Mouse (Mus musculus) liver (tissue): ENCODE results near the gene Stard7.
"Not testable (repeated sequence)": the region's sequence is repeated elsewhere in the genome, so short reads cannot be mapped to it uniquely, and the experiment has no call there.

ENCODE experiments used
- DNase-seq: peaks from one replicate; pipeline ENCODE4 v3.0.0-alpha.2; 2020; ENCODE audit warnings: mixed read lengths

Gene Stard7

GRCm38 (mm10) chr2:127275551-127276320 is 5.7 kb downstream of the Stard7 start:
- DNase-seq, result no peak

- no peak for DNase-seq
Observed at GRCm38 (mm10) chr2:127278162-127278561, 8.1 kb downstream of the Stard7 start.

GRCm38 (mm10) chr2:127292250-127292649 is 22.2 kb downstream of the Stard7 start:
- DNase-seq, result no peak

GRCm38 (mm10) chr2:127297001-127297805 is 27.2 kb downstream of the Stard7 start:
- DNase-seq, result no peak

- no peak for DNase-seq
Observed at GRCm38 (mm10) chr2:127298056-127298455, 28.0 kb downstream of the Stard7 start.

GRCm38 (mm10) chr2:127300701-127301100 is 30.7 kb downstream of the Stard7 start:
- DNase-seq, result no peak

GRCm38 (mm10) chr2:127301883-127302282 is 31.9 kb downstream of the Stard7 start:
- no peak for DNase-seq

- DNase-seq, result not testable (repeated sequence)
Observed at GRCm38 (mm10) chr2:127304192-127304591, 34.2 kb downstream of the Stard7 start.

- no peak for DNase-seq
Observed at GRCm38 (mm10) chr2:127304609-127305210, 34.7 kb downstream of the Stard7 start.

- DNase-seq, result no peak
Observed at GRCm38 (mm10) chr2:127306123-127306522, 36.1 kb downstream of the Stard7 start.

- no peak for DNase-seq
Observed at GRCm38 (mm10) chr2:127307179-127307578, 37.2 kb downstream of the Stard7 start.

- DNase-seq, result no peak
Observed at GRCm38 (mm10) chr2:127308660-127309059, 38.6 kb downstream of the Stard7 start.

GRCm38 (mm10) chr2:127310246-127310645 is 40.2 kb downstream of the Stard7 start:
- DNase-seq, result no peak

GRCm38 (mm10) chr2:127310685-127311084 is 40.7 kb downstream of the Stard7 start:
- DNase-seq, result no peak

GRCm38 (mm10) chr2:127311193-127311592 is 41.2 kb downstream of the Stard7 start:
- no peak for DNase-seq

- DNase-seq, result no peak
Observed at GRCm38 (mm10) chr2:127312801-127313200, 42.8 kb downstream of the Stard7 start.

GRCm38 (mm10) chr2:127313878-127314277 is 43.9 kb downstream of the Stard7 start:
- no peak for DNase-seq

GRCm38 (mm10) chr2:127314467-127315154 is 44.6 kb downstream of the Stard7 start:
- no peak for DNase-seq

GRCm38 (mm10) chr2:127315155-127315470 is 45.1 kb downstream of the Stard7 start:
- no peak for DNase-seq

- no peak for DNase-seq
Observed at GRCm38 (mm10) chr2:127316431-127316830, 46.4 kb downstream of the Stard7 start.

GRCm38 (mm10) chr2:127318136-127318535 is 48.1 kb downstream of the Stard7 start:
- no peak for DNase-seq

GRCm38 (mm10) chr2:127319071-127319470 is 49.1 kb downstream of the Stard7 start:
- DNase-seq, result no peak

GRCm38 (mm10) chr2:127322671-127323285 is 52.8 kb downstream of the Stard7 start:
- no peak for DNase-seq
